Mouse (Mus musculus) myocyte (in vitro differentiated cells): ENCODE data around the gene Ppp1r3d.

Source experiments
- E2F4 ChIP-seq: IDR thresholded peaks from one replicate; pipeline ENCODE4 v1.6.1; 2011; ENCODE audit warnings: mild to moderate bottlenecking, control low read depth, moderate library complexity; ENCODE audit not compliant: insufficient read depth
- MAX ChIP-seq: IDR thresholded peaks from one replicate; pipeline ENCODE4 v1.6.1; 2011; ENCODE audit warnings: low read depth, mild to moderate bottlenecking, control low read depth
- POLR2A ChIP-seq: IDR thresholded peaks from one replicate; pipeline ENCODE4 v1.6.1; 2011; ENCODE audit warnings: low read depth, mild to moderate bottlenecking, control low read depth, moderate library complexity; ENCODE audit not compliant: insufficient read length
- POLR2AphosphoS2 ChIP-seq: IDR thresholded peaks from one replicate; pipeline ENCODE4 v1.6.1; 2011; ENCODE audit warnings: low read depth, control low read depth; ENCODE audit not compliant: insufficient read length
- TCF12 ChIP-seq: IDR thresholded peaks from one replicate; pipeline ENCODE4 v1.6.1; 2011; ENCODE audit warnings: mild to moderate bottlenecking, control low read depth; ENCODE audit not compliant: poor library complexity, insufficient read depth, severe bottlenecking
- TCF3 ChIP-seq: IDR thresholded peaks from one replicate; pipeline ENCODE4 v1.6.1; 2011; ENCODE audit warnings: low read depth, control low read depth; ENCODE audit not compliant: insufficient read length
- USF1 ChIP-seq: IDR thresholded peaks from one replicate; pipeline ENCODE4 v1.6.1; 2011; ENCODE audit warnings: low read depth, mild to moderate bottlenecking, control low read depth, moderate library complexity

- TF ChIP-seq TCF12 (no peak), E2F4 (no peak), MAX (no peak), POLR2A (no peak), POLR2AphosphoS2 (no peak), TCF3 (no peak), USF1 (no peak)
Measured at GRCm38 (mm10) chr2:178426229-178426628, 12.0 kb upstream of the Ppp1r3d start.
